Mouse (Mus musculus) embryo, embryonic 10.5 days (tissue): ENCODE data around the gene Erg.

Source experiments
- DNase-seq: peaks from one replicate; pipeline ENCODE4 v3.0.0-alpha.2; 2015; ENCODE audit warnings: low spot score

Erg gene

GRCm38 (mm10) chr16:95349745-95350144, 236.6 kb downstream of the Erg start:
- no peak for DNase-seq

GRCm38 (mm10) chr16:95349344-95349743, 237.0 kb downstream of the Erg start:
- DNase-seq: no peak

- DNase-seq: no peak
These were observed 237.8 kb downstream of the Erg start for GRCm38 (mm10) chr16:95348555-95348954.

DNA sequence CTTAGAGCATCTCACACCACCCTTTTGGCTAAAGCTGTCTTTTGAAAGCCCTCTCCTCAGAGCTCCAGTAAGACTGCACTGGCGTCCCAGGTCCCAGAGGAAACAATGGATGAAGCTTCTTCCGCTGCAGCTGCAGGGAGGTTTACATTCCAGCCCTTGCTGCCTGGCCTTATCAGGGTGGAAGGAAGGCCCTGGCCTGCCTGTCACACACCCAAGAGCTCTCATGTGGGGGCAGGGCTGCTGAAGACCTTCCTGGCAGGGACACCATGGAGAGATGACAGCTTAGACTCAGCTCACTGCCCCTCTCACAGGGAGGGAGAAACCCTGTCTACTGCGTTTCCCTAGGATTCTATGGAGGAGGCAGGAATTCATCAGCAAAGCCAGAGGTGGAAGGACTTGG, 239.2 kb downstream of the Erg start:
- DNase-seq: peak; percentile 27

- DNase-seq: peak; percentile 88
These were observed 240.5 kb downstream of the Erg start for GRCm38 (mm10) chr16:95345882-95346281.

- no peak for DNase-seq
These were observed 241.4 kb downstream of the Erg start for GRCm38 (mm10) chr16:95344961-95345360.

- no peak for DNase-seq
These were observed 244.4 kb downstream of the Erg start for GRCm38 (mm10) chr16:95342030-95342429.

GRCm38 (mm10) chr16:95340885-95341791, 245.3 kb downstream of the Erg start:
- peak; percentile 86 for DNase-seq

GRCm38 (mm10) chr16:95332159-95332558, 254.2 kb downstream of the Erg start:
- no peak for DNase-seq

GRCm38 (mm10) chr16:95321945-95322625, 264.3 kb downstream of the Erg start:
- DNase-seq: peak; percentile 64
